Mouse (Mus musculus) liver, embryonic 16.5 days (tissue): ENCODE results near the gene Tsr1. TPM values are rescaled to one million over a fixed set of nuclear protein-coding genes. Genes with fewer than 3 reads are reported as not detected.
A peak's percentile ranks its signal among the peaks of the same experiment; 100 is the strongest.

ENCODE experiments used
- ATAC-seq: fragments of 200-750 bp; cut with Nextera tagmentation; 2 replicates; pipeline ENCODE4 v1.8.0; 2017; ENCODE audit warnings: low read depth, mild to moderate bottlenecking, moderate number of reproducible peaks, moderate library complexity
- H3K27ac ChIP-seq: fragments of 300-500 bp; sonication (generic); 2 replicates; pipeline ENCODE4 v1.5.1; 2014; ENCODE audit warnings: mild to moderate bottlenecking, low read length
- H3K27me3 ChIP-seq: fragments of 300-500 bp; sonication (generic); 2 replicates; pipeline ENCODE4 v1.6.1; 2014; ENCODE audit warnings: low read depth, low read length, mixed read lengths; ENCODE audit not compliant: control insufficient read depth, insufficient read depth
- H3K36me3 ChIP-seq: fragments of 300-500 bp; sonication (generic); 2 replicates; pipeline ENCODE4 v1.6.1; 2014; ENCODE audit warnings: mild to moderate bottlenecking; ENCODE audit not compliant: control insufficient read depth, insufficient read depth
- H3K4me1 ChIP-seq: fragments of 300-500 bp; sonication (generic); 2 replicates; pipeline ENCODE4 v1.6.1; 2014; ENCODE audit warnings: low read depth, low read length, mixed read lengths; ENCODE audit not compliant: control insufficient read depth
- H3K4me2 ChIP-seq: fragments of 300-500 bp; sonication (generic); 2 replicates; pipeline ENCODE4 v1.6.1; 2014; ENCODE audit warnings: low read depth, low read length, mixed read lengths
- H3K4me3 ChIP-seq: fragments of 300-500 bp; sonication (generic); 2 replicates; pipeline ENCODE4 v1.5.1; 2014; ENCODE audit warnings: low read depth, mild to moderate bottlenecking, low read length
- H3K9ac ChIP-seq: fragments of 300-500 bp; sonication (generic); 2 replicates; pipeline ENCODE4 v1.6.1; 2014; ENCODE audit warnings: low read depth, low read length
- H3K9me3 ChIP-seq: fragments of 300-500 bp; sonication (generic); replicated peaks from 2 replicates; pipeline ENCODE4 v1.6.1; 2016; ENCODE audit warnings: low read length; ENCODE audit not compliant: control insufficient read depth
- WGBS: fragments of 180-500 bp; shearing (Covaris S2); extraction: QIAGEN DNeasy Blood & Tissue Kit; methylation state at CpG from one replicate; pipeline ENCODE4 v1.1.7; 2014; ENCODE audit not compliant: insufficient replicate concordance; 5-methylcytosine and 5-hydroxymethylcytosine counted together
- polyA plus RNA-seq: library from polyadenylated mRNA; unstranded; fragments of >200 nt; fragmentation: Nextera tagmentation; extraction: Ambion mirVana; gene quantifications from 2 replicates; pipeline ENCODE4 v1.2.1, GENCODE M21; 2015

Gene Tsr1
- polyA plus RNA-seq, 1 experiment from 2014 or later, result 16.7 TPM

DNA sequence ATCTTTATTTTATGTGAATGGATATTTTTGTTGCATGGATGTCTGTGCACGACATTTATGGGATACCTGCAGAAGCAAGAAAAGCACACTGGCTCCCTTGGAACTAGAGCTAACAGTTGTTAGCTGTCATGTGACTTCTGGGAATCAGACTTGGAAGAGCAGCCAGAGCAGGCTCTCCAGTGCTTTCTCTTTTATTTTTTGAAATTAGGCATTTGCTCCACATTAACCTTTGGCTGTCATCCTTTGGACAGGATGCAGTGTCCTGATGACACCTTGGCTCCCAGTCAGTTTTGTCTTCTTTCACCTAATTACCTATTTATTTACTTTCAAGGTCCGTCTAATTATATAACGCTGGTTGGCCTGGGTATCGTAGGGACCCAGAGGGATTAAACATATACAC, 3.3 kb upstream of the Tsr1 start:
- no peak for ATAC-seq
- Histone ChIP-seq H3K4me1 (peaks cover 15% of the 10 kb centered on the region), H3K4me3 (no peak overlapping the region), H3K4me2 (no peak overlapping the region), H3K27ac (no peak overlapping the region), H3K27me3 (no peaks in the 10 kb centered on the region), H3K9me3 (no peaks in the 10 kb centered on the region), H3K36me3 (no peaks in the 10 kb centered on the region), H3K9ac (no peak overlapping the region)
- WGBS, result 80% methylated on average over 4 of the region's 4 CpGs

- 2% methylated on average over 52 of the region's 55 CpGs for WGBS
Observed at GRCm38 (mm10) chr11:74895980-74896900, 1.6 kb upstream of the Tsr1 start.

GRCm38 (mm10) chr11:74896901-74897677, 782 bp upstream of the Tsr1 start, which contains the start of gene Sgsm2:
TSS of gene Sgsm2 (minus strand) at chr11:74897060.
- under 1% methylated on average over 58 of the region's 74 CpGs for WGBS
- peak; percentile 70 for ATAC-seq
- Histone ChIP-seq H3K9me3 (no peaks in the 10 kb centered on the region), H3K9ac (peak within 1 kb of the TSS; percentile 73), H3K4me3 (peak within 1 kb of the TSS; percentile 85), H3K4me2 (peak within 1 kb of the TSS; percentile 98), H3K36me3 (peaks cover 19% of the 10 kb centered on the region), H3K4me1 (peaks cover 23% of the 10 kb centered on the region), H3K27me3 (no peaks in the 10 kb centered on the region), H3K27ac (peak within 1 kb of the TSS; percentile 66)

More at GRCm38 (mm10) chr11:74895980-74896900, 1.6 kb upstream of the Tsr1 start:
- Histone ChIP-seq H3K27me3 (no peaks in the 10 kb centered on the region), H3K4me1 (peaks cover 23% of the 10 kb centered on the region), H3K36me3 (peaks cover 12% of the 10 kb centered on the region), H3K27ac (peak overlapping the region; percentile 66), H3K4me2 (peak overlapping the region; percentile 98), H3K9ac (peak overlapping the region; percentile 73), H3K9me3 (no peaks in the 10 kb centered on the region), H3K4me3 (peak overlapping the region; percentile 85)
- peak; percentile 58 for ATAC-seq

DNA sequence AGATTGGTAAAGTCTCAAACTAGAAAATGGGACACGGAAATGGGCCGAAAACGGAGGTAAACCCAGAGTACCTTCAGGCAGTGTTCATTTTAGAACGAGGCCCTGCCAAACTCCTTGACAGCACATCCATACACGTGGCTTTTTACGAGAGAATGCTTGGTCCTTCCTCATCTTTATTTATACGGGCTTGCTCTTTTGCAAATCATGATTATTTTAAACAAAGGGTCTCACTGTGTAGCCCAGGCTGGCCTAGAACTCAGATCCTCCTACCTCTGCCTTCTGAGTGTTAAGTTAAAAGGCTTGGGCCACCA, 601 bp downstream of the Tsr1 start:
- Histone ChIP-seq H3K9ac (peak overlapping the region; percentile 73), H3K4me3 (peak overlapping the region; percentile 85), H3K36me3 (peaks cover 27% of the 10 kb centered on the region), H3K27me3 (no peaks in the 10 kb centered on the region), H3K4me2 (peak overlapping the region; percentile 98), H3K27ac (peak overlapping the region; percentile 62), H3K9me3 (no peaks in the 10 kb centered on the region), H3K4me1 (peaks cover 25% of the 10 kb centered on the region)
- under 1% methylated on average over 7 of the region's 7 CpGs for WGBS
- no peak for ATAC-seq

DNA sequence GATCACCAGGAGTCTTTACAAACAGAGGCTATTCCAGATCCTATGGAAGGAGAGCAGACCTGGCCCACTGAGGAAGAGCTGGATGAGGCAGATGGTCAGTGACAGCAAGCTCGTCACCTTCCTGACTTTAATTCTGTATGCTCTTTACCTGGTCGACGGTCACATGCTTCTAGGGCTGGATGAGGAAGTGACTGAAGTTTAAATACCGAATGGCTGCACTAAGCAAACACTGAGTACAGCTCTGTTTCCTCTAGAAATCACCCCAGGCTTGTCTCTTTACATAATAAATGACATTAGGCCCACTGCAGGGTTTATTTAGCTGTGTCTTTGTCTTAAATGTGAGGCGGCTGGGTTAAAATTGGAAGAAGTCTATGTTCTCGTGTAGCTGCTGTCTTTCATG, 3.7 kb downstream of the Tsr1 start:
- Histone ChIP-seq H3K4me1 (peaks cover 19% of the 10 kb centered on the region), H3K27ac (no peak overlapping the region), H3K36me3 (peaks cover 50% of the 10 kb centered on the region), H3K4me3 (no peak overlapping the region), H3K9ac (no peak overlapping the region), H3K27me3 (no peaks in the 10 kb centered on the region), H3K4me2 (no peak overlapping the region), H3K9me3 (no peaks in the 10 kb centered on the region)
- WGBS, result 72% methylated on average over 6 of the region's 6 CpGs
- no peak for ATAC-seq

DNA sequence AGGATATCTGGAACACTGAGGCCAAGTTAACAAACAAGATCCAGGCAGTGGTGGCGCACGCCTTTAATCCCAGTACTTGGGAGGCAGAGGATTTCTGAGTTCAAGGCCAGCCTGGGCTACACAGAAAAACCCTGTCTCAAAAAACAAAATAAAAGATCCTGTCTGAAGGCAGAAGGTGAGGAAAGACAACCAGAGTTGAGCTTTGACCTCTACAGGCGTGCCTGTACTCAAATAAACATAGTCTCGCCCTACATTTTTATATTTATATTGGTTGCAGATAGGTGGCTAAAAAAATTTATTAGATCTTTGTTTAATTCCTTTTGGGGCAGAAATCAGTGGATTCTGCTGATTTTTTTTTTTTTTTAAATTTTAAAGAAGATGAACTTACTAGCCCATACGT, 4.5 kb downstream of the Tsr1 start:
- Histone ChIP-seq H3K4me3 (no peak overlapping the region), H3K36me3 (peaks cover 57% of the 10 kb centered on the region), H3K4me2 (no peak overlapping the region), H3K9ac (no peak overlapping the region), H3K4me1 (peaks cover 18% of the 10 kb centered on the region), H3K27me3 (no peaks in the 10 kb centered on the region), H3K9me3 (no peaks in the 10 kb centered on the region), H3K27ac (no peak overlapping the region)
- 68% methylated on average over 5 of the region's 5 CpGs for WGBS
- ATAC-seq, result no peak

- 80% methylated on average over 6 of the region's 6 CpGs for WGBS
- H3K4me2 ChIP-seq, result no peak overlapping the region
- H3K4me3 ChIP-seq, result no peak overlapping the region
- no peaks in the 10 kb centered on the region for H3K9me3 ChIP-seq
- no peak overlapping the region for H3K27ac ChIP-seq
- ATAC-seq, result no peak
- H3K9ac ChIP-seq, result no peak overlapping the region
- peaks cover 50% of the 10 kb centered on the region for H3K36me3 ChIP-seq
- no peaks in the 10 kb centered on the region for H3K27me3 ChIP-seq
- H3K4me1 ChIP-seq, result no peaks in the 10 kb centered on the region
Observed at GRCm38 (mm10) chr11:74907850-74908249, 10.0 kb downstream of the Tsr1 start.

DNA sequence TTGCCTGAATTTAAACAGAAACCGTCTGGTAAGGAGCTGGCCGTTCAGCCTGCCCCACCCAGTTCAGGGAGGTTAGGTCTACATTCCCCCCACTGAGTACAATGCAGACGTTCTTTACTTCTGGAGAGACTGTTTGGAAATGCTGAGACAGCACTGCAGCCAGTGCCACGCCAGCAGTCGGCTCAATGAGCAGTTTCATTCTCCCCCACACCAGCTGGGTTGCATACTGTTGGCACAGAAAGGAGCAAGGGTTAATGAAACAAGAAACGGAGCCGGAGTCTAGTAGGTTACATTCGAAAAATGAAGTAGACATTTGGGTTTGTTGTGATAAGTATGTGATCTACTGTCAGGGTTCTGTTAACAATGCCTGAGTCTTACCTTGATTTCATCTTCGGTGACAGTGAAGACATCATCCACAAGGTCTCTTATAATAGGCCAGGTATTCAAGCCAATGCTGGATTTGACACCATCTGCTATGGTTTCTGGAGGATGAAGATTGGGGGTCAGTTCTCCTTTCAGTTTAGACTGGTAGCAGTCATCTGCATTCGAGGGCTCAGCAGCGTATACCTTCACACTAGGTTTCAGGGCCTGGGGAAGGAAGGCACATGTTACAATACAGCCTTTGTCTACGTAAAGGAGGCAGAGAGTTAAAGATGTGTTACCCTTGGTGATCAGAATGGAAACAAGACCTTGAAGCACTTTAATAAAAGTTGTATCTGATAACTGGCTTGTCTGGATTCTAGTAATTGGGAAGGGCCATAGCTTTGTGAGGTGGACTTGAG, 10.9 kb downstream of the Tsr1 start:
- no peak for ATAC-seq
- Histone ChIP-seq H3K36me3 (peaks cover 44% of the 10 kb centered on the region), H3K27ac (no peak overlapping the region), H3K27me3 (no peaks in the 10 kb centered on the region), H3K4me2 (no peak overlapping the region), H3K9ac (no peak overlapping the region), H3K4me1 (no peaks in the 10 kb centered on the region), H3K4me3 (no peak overlapping the region), H3K9me3 (no peaks in the 10 kb centered on the region)
- WGBS, result 73% methylated on average over 12 of the region's 12 CpGs
